Mouse (Mus musculus): ENCODE measurements around the gene Tns1.

GRCm38 (mm10) chr1:74054007-74054406, 70.2 kb downstream of the Tns1 start:
- TF ChIP-seq POLR2AphosphoS2 (IDR thresholded peaks at IDR 0.05; ENCODE audit: insufficient read length, low read depth) (no peak), POLR2A (IDR thresholded peaks at IDR 0.05; ENCODE audit: insufficient read length, low read depth) (no peak), REST (IDR thresholded peaks at IDR 0.05; ENCODE audit: insufficient read depth, insufficient read length) (no peak), E2F4 (IDR thresholded peaks at IDR 0.05; ENCODE audit: insufficient read depth) (no peak), TCF12 (IDR thresholded peaks at IDR 0.05; ENCODE audit: insufficient read depth, poor library complexity, severe bottlenecking) (no peak), CEBPB (IDR thresholded peaks at IDR 0.05; ENCODE audit: insufficient read depth, poor library complexity, severe bottlenecking) (no peak)
